Mouse (Mus musculus) forebrain, embryonic 11.5 days (tissue): ENCODE data around the gene Catsper2. TPM values are rescaled to one million over a fixed set of nuclear protein-coding genes. Genes with fewer than 3 reads are reported as not detected.

Experiments
- ATAC-seq: fragments of 200-750 bp; cut with Nextera tagmentation; replicated peaks from 2 replicates; pipeline ENCODE4 v1.8.0; 2017; ENCODE audit warnings: moderate TSS enrichment; ENCODE audit not compliant: low FRiP score
- DNase-seq: peaks from one replicate; pipeline ENCODE4 v3.0.0-alpha.2; 2017; ENCODE audit warnings: low spot score
- H3K27ac ChIP-seq: fragments of 300-500 bp; sonication (generic); 2 replicates; pipeline ENCODE4 v1.5.1; 2014; ENCODE audit warnings: low read depth, low read length
- H3K27me3 ChIP-seq: fragments of 300-500 bp; sonication (generic); 2 replicates; pipeline ENCODE4 v1.6.1; 2014; ENCODE audit warnings: mild to moderate bottlenecking, low read length, mixed read lengths; ENCODE audit not compliant: control insufficient read depth, insufficient read depth
- H3K36me3 ChIP-seq: fragments of 300-500 bp; sonication (generic); 2 replicates; pipeline ENCODE4 v1.6.1; 2014; ENCODE audit warnings: mild to moderate bottlenecking, low read length, moderate library complexity, mixed read lengths; ENCODE audit not compliant: control insufficient read depth, insufficient read depth
- H3K4me1 ChIP-seq: fragments of 300-500 bp; sonication (generic); replicated peaks from 2 replicates; pipeline ENCODE4 v1.6.1; 2014; ENCODE audit warnings: low read length, mixed read lengths; ENCODE audit not compliant: control insufficient read depth, insufficient read depth
- H3K4me2 ChIP-seq: fragments of 300-500 bp; sonication (generic); 2 replicates; pipeline ENCODE4 v1.6.1; 2014; ENCODE audit warnings: low read depth, mild to moderate bottlenecking, low read length, moderate library complexity, mixed read lengths; ENCODE audit not compliant: severe bottlenecking
- H3K4me3 ChIP-seq: fragments of 300-500 bp; sonication (generic); 2 replicates; pipeline ENCODE4 v1.5.1; 2014; ENCODE audit warnings: low read depth, low read length
- H3K9ac ChIP-seq: fragments of 300-500 bp; sonication (generic); 2 replicates; pipeline ENCODE4 v1.6.1; 2014; ENCODE audit warnings: low read length
- H3K9me3 ChIP-seq: fragments of 300-500 bp; sonication (generic); 2 replicates; pipeline ENCODE4 v1.6.1; 2016; ENCODE audit warnings: low read length, mixed read lengths; ENCODE audit not compliant: control insufficient read depth
- WGBS: fragments of 180-500 bp; shearing (Covaris S2); extraction: QIAGEN DNeasy Blood & Tissue Kit; methylation state at CpG from one replicate; pipeline ENCODE4 v1.1.7; 2014; 5-methylcytosine and 5-hydroxymethylcytosine counted together
- microRNA-seq: library from miRNA; unstranded; fragments of <30 nt; microRNA quantifications from one replicate; pipeline ENCODE4, GENCODE M21; 2016; ENCODE audit not compliant: insufficient number of aligned reads
- polyA plus RNA-seq: library from polyadenylated mRNA; unstranded; fragments of >200 nt; fragmentation: Nextera tagmentation; extraction: Ambion mirVana; gene quantifications from 2 replicates; pipeline ENCODE4 v1.2.1, GENCODE M21; 2014

The Catsper2 gene
- polyA plus RNA-seq, 1 experiment from 2014 or later: 2.4 TPM

- Histone ChIP-seq H3K27me3 (peaks cover 6% of the 10 kb centered on the region; the same call in 1 of the 2 replicates), H3K36me3 (no peaks in the 10 kb centered on the region), H3K4me1 (peaks cover 10% of the 10 kb centered on the region; the same call in 1 of the 2 replicates), H3K9ac (peak within 1 kb of the TSS; percentile 48), H3K9me3 (no peaks in the 10 kb centered on the region), H3K4me3 (peak within 1 kb of the TSS; percentile 30), H3K4me2 (peak within 1 kb of the TSS; percentile 59), H3K27ac (no peak within 1 kb of the TSS)
- ATAC-seq: no peak
- 52% methylated on average over 5 of the region's 5 CpGs for WGBS
- no peak for DNase-seq
Measured at GRCm38 (mm10) chr2:121357494-121357893, 56.1 kb downstream of the Catsper2 start, which contains the start of gene Ckmt1. Ckmt1 (plus strand) TSS chr2:121357714.

GRCm38 (mm10) chr2:121354820-121355592, 58.6 kb downstream of the Catsper2 start, which contains the start of gene Ppip5k1:
Ppip5k1 (minus strand) TSS chr2:121355396.
- under 1% methylated on average over 55 of the region's 58 CpGs for WGBS

GRCm38 (mm10) chr2:121354378-121354777, 59.2 kb downstream of the Catsper2 start:
- peak overlapping the region; percentile 88 for H3K9ac ChIP-seq
- DNase-seq (no peak), ATAC-seq (no peak)
- no peaks in the 10 kb centered on the region for H3K36me3 ChIP-seq
- H3K27ac ChIP-seq: peak overlapping the region; percentile 25; the same call in 1 of the 2 replicates
- peaks cover 10% of the 10 kb centered on the region; the same call in 1 of the 2 replicates for H3K4me1 ChIP-seq
- no peaks in the 10 kb centered on the region for H3K9me3 ChIP-seq
- 7% methylated on average over 6 of the region's 6 CpGs for WGBS
- peak overlapping the region; percentile 73 for H3K4me3 ChIP-seq
- peaks cover 6% of the 10 kb centered on the region; the same call in 1 of the 2 replicates for H3K27me3 ChIP-seq
- H3K4me2 ChIP-seq: peak overlapping the region; percentile 86

More at GRCm38 (mm10) chr2:121354820-121355592, 58.6 kb downstream of the Catsper2 start, which contains the start of gene Ppip5k1:
- Histone ChIP-seq H3K36me3 (no peaks in the 10 kb centered on the region), H3K9ac (peak within 1 kb of the TSS; percentile 88), H3K27ac (peak within 1 kb of the TSS; percentile 25; the same call in 1 of the 2 replicates), H3K4me2 (peak within 1 kb of the TSS; percentile 86), H3K9me3 (no peaks in the 10 kb centered on the region), H3K4me3 (peak within 1 kb of the TSS; percentile 73), H3K4me1 (peaks cover 10% of the 10 kb centered on the region; the same call in 1 of the 2 replicates), H3K27me3 (peaks cover 6% of the 10 kb centered on the region; the same call in 1 of the 2 replicates)
- peak; percentile 99 for DNase-seq
- peak; percentile 97 for ATAC-seq

- Histone ChIP-seq H3K4me1 (peaks cover 3% of the 10 kb centered on the region; the same call in 1 of the 2 replicates), H3K4me3 (no peak overlapping the region), H3K27ac (no peak overlapping the region), H3K4me2 (no peak overlapping the region), H3K27me3 (peaks cover 6% of the 10 kb centered on the region; the same call in 1 of the 2 replicates), H3K9ac (no peak overlapping the region), H3K36me3 (no peaks in the 10 kb centered on the region), H3K9me3 (no peaks in the 10 kb centered on the region)
- ATAC-seq (no peak), DNase-seq (no peak)
- WGBS: 75% methylated on average over 8 of the region's 8 CpGs
Measured at GRCm38 (mm10) chr2:121353156-121353555, 60.4 kb downstream of the Catsper2 start.

Small RNA genes within 50 kb of the gene (microRNA-seq; reads per million reads assigned to microRNA genes)
- gene Gm22953: not detected

Other genes with a start within 250 kb of the Catsper2 start
- gene Tubgcp4, start 243.1 kb downstream of the Catsper2 start, polyA plus RNA-seq: 84.5 and 84.8 TPM in 2 replicates
- gene Zscan29, start 242.7 kb downstream of the Catsper2 start, polyA plus RNA-seq: 15.4 and 15.6 TPM in 2 replicates
- gene Trp53bp1, start 142.4 kb downstream of the Catsper2 start, polyA plus RNA-seq: 152 and 169 TPM in 2 replicates
- gene Map1a, start 124.2 kb downstream of the Catsper2 start, polyA plus RNA-seq: 16.2 and 18.1 TPM in 2 replicates
- 10.7 and 11.7 TPM in 2 replicates for gene Ppip5k1, start 58.4 kb downstream of the Catsper2 start, polyA plus RNA-seq
- gene Ckmt1, start 56.1 kb downstream of the Catsper2 start, polyA plus RNA-seq: 3.0 and 3.6 TPM in 2 replicates
- not detected in 2 replicates for gene Strc, start 26.6 kb downstream of the Catsper2 start, polyA plus RNA-seq
- gene Pdia3, start within 50 bp of the Catsper2 start, polyA plus RNA-seq: 407 and 435 TPM in 2 replicates
- gene Ell3, start 30.5 kb upstream of the Catsper2 start, polyA plus RNA-seq: 2.7 and 3.2 TPM in 2 replicates
- gene Serf2, start 35.4 kb upstream of the Catsper2 start, polyA plus RNA-seq: 431 and 446 TPM in 2 replicates
- 106 and 123 TPM in 2 replicates for gene Hypk, start 39.5 kb upstream of the Catsper2 start, polyA plus RNA-seq
- gene Serinc4, start 43.0 kb upstream of the Catsper2 start, polyA plus RNA-seq: 0.49 and 1.1 TPM in 2 replicates
- 62.6 and 64.1 TPM in 2 replicates for gene Mfap1b, start 60.3 kb upstream of the Catsper2 start, polyA plus RNA-seq
- gene Mfap1a, start 92.9 kb upstream of the Catsper2 start, polyA plus RNA-seq: 30.3 and 33.7 TPM in 2 replicates
- gene Wdr76, start 92.9 kb upstream of the Catsper2 start, polyA plus RNA-seq: 16.5 and 18.7 TPM in 2 replicates